15 mouse cellular contexts compared by ENCODE assay signal in genomic region chr11:53306965-53307364, GRCm38 (mm10). TPM values are rescaled to one million over a fixed set of nuclear protein-coding genes. Genes with fewer than 3 reads are reported as not detected.
DNase-seq lines count a peak whose midpoint lies in the region; ATAC-seq and TF ChIP-seq lines count a peak whose summit lies in the region.
"Had no signal": no experiment of that assay in that cellular context is flagged by ENCODE, and none has a peak within 500 bp of the region (broad histone marks: within the 10 kb centered on the region; RNA-seq: fewer than 3 reads in every experiment).

No protein-coding gene starts in this region.

- no peak overlapping the region for H3K4me2 ChIP-seq in stomach, embryonic 14.5 days (replicated peaks; ENCODE audit: low read depth, low read length)
- no peak overlapping the region for H3K4me2 ChIP-seq in stomach, postnatal 0 days (replicated peaks; ENCODE audit: low read depth)
- no peak overlapping the region for H3K4me2 ChIP-seq in stomach, embryonic 16.5 days (ENCODE audit: low read depth, low read length)
- H3K4me2 ChIP-seq: embryonic facial prominence, embryonic 12.5 days; forebrain, embryonic 15.5 days; hindbrain, embryonic 13.5 days; limb, embryonic 12.5 days had no signal

- H3K9me3 ChIP-seq in stomach, embryonic 14.5 days (ENCODE audit: control insufficient read depth, low read depth, low read length), result no peaks in the 10 kb centered on the region
- no peaks in the 10 kb centered on the region for H3K9me3 ChIP-seq in stomach, postnatal 0 days (ENCODE audit: control insufficient read depth, low read length)
- no peaks in the 10 kb centered on the region for H3K9me3 ChIP-seq in stomach, embryonic 16.5 days (replicated peaks; ENCODE audit: control insufficient read depth, low read length)
- H3K9me3 ChIP-seq: embryonic facial prominence, embryonic 12.5 days; forebrain, embryonic 15.5 days; hindbrain, embryonic 13.5 days; limb, embryonic 12.5 days had no signal

- no peak for ATAC-seq in stomach, embryonic 14.5 days (ENCODE audit: insufficient number of reproducible peaks, insufficient read depth, low FRiP score, low read depth)
- no peak for ATAC-seq in stomach, postnatal 0 days (ENCODE audit: low FRiP score, low TSS enrichment)
- no peak for ATAC-seq in stomach, embryonic 16.5 days (ENCODE audit: insufficient read depth, low FRiP score)
- ATAC-seq: forebrain, embryonic 15.5 days had no signal

- no peak overlapping the region for H3K4me3 ChIP-seq in stomach, embryonic 14.5 days (ENCODE audit: low read depth, low read length)
- H3K4me3 ChIP-seq in stomach, postnatal 0 days (ENCODE audit: low read depth, low read length), result no peak overlapping the region
- H3K4me3 ChIP-seq in embryonic fibroblast, embryonic 13.5 days (ENCODE audit: insufficient read depth, low read length), result no peak overlapping the region
- H3K4me3 ChIP-seq in stomach, embryonic 16.5 days (replicated peaks; ENCODE audit: low read length), result no peak overlapping the region
- H3K4me3 ChIP-seq: embryonic facial prominence, embryonic 12.5 days; forebrain, embryonic 15.5 days; hindbrain, embryonic 13.5 days; limb, embryonic 12.5 days had no signal

- peaks cover 7% of the 10 kb centered on the region for H3K4me1 ChIP-seq in stomach, embryonic 14.5 days (ENCODE audit: control insufficient read depth, insufficient read depth, low read length)
- peaks cover 12% of the 10 kb centered on the region for H3K4me1 ChIP-seq in stomach, postnatal 0 days (replicated peaks; ENCODE audit: control insufficient read depth, insufficient read depth)
- peaks cover 13% of the 10 kb centered on the region for H3K4me1 ChIP-seq in embryonic fibroblast, embryonic 13.5 days (ENCODE audit: control insufficient read depth, insufficient read depth, low read length)
- peaks cover 21% of the 10 kb centered on the region for H3K4me1 ChIP-seq in stomach, embryonic 16.5 days (ENCODE audit: control insufficient read depth, insufficient read depth, low read length)
- H3K4me1 ChIP-seq: forebrain, embryonic 15.5 days; hindbrain, embryonic 13.5 days had no signal

- 43% methylated on average over 2 of the region's 2 CpGs for WGBS in stomach, embryonic 14.5 days
- WGBS in stomach, postnatal 0 days, result 45% methylated on average over 2 of the region's 2 CpGs
- WGBS in stomach, embryonic 16.5 days, result 38% methylated on average over 2 of the region's 2 CpGs

- H3K9ac ChIP-seq in stomach, embryonic 14.5 days (replicated peaks; ENCODE audit: low read depth, low read length), result no peak overlapping the region
- no peak overlapping the region for H3K9ac ChIP-seq in stomach, postnatal 0 days (ENCODE audit: low read length)
- no peak overlapping the region for H3K9ac ChIP-seq in stomach, embryonic 16.5 days (ENCODE audit: low read length)
- H3K9ac ChIP-seq: embryonic facial prominence, embryonic 12.5 days; forebrain, embryonic 15.5 days; hindbrain, embryonic 13.5 days; limb, embryonic 12.5 days had no signal

- no peak for TF ChIP-seq CTCF in stomach, postnatal 0 days (IDR thresholded peaks at IDR 0.05; ENCODE audit: low read depth)
- no peak for TF ChIP-seq CTCF in embryonic fibroblast, embryonic 13.5 days (IDR thresholded peaks at IDR 0.05; ENCODE audit: borderline replicate concordance, insufficient read depth, low read length)

- no peaks in the 10 kb centered on the region for H3K27me3 ChIP-seq in stomach, embryonic 14.5 days (ENCODE audit: control insufficient read depth, insufficient read depth, low read length)
- H3K27me3 ChIP-seq in stomach, postnatal 0 days (ENCODE audit: control insufficient read depth, insufficient read depth, low read length), result no peaks in the 10 kb centered on the region
- H3K27me3 ChIP-seq in stomach, embryonic 16.5 days (ENCODE audit: control insufficient read depth, insufficient read depth, low read length), result no peaks in the 10 kb centered on the region
- H3K27me3 ChIP-seq: embryonic facial prominence, embryonic 12.5 days; forebrain, embryonic 15.5 days; hindbrain, embryonic 13.5 days; limb, embryonic 12.5 days had no signal

- peak; percentile 45 for DNase-seq in heart, postnatal 4 days
- no peak for DNase-seq in heart, postnatal 25 days (ENCODE audit: low spot score)
- DNase-seq in stomach, postnatal 0 days (ENCODE audit: low spot score), result no peak
- no peak for DNase-seq in spleen, adult 18-20 months
- DNase-seq in thymus, postnatal 4 days, result no peak
- DNase-seq: cerebellum, adult 8-10 months; gastrocnemius, postnatal 36 days; layer of hippocampus, postnatal 36 days had no signal

- intact Hi-C loops in heart, postnatal 25 days (cut with DNase I), result loop anchor here (5.0 kb wide), 1 partner anchor 45 kb away; the partner anchor contains the start of gene Aff4

- TF ChIP-seq POLR2A in embryonic fibroblast, embryonic 13.5 days (IDR thresholded peaks at IDR 0.05; ENCODE audit: low read depth, low read length), result no peak

- H3K36me3 ChIP-seq in stomach, embryonic 14.5 days (ENCODE audit: control insufficient read depth, insufficient read depth, low read length), result no peaks in the 10 kb centered on the region
- no peaks in the 10 kb centered on the region for H3K36me3 ChIP-seq in stomach, postnatal 0 days (ENCODE audit: control insufficient read depth, insufficient read depth, low read length)
- no peaks in the 10 kb centered on the region for H3K36me3 ChIP-seq in stomach, embryonic 16.5 days (ENCODE audit: control insufficient read depth, insufficient read depth, low read length)
- H3K36me3 ChIP-seq: embryonic facial prominence, embryonic 12.5 days; forebrain, embryonic 15.5 days; hindbrain, embryonic 13.5 days; limb, embryonic 12.5 days had no signal

- peak overlapping the region; percentile 78; the same call in 1 of the 2 replicates for H3K27ac ChIP-seq in stomach, embryonic 14.5 days (ENCODE audit: low read length)
- H3K27ac ChIP-seq in stomach, postnatal 0 days (replicated peaks), result no peak overlapping the region
- peak overlapping the region; percentile 98 for H3K27ac ChIP-seq in embryonic fibroblast, embryonic 13.5 days (ENCODE audit: insufficient read depth, low read length)
- peak overlapping the region; percentile 82 for H3K27ac ChIP-seq in stomach, embryonic 16.5 days (ENCODE audit: low read length)
- H3K27ac ChIP-seq: forebrain, embryonic 15.5 days; hindbrain, embryonic 13.5 days; limb, embryonic 12.5 days had no signal

- TF ChIP-seq EP300 in stomach, postnatal 0 days (optimal IDR thresholded peaks at IDR 0.05), result no peak

RNA-seq across cellular contexts. Expression of gene Hspa4, which starts 6.7 kb away (rescaled TPM):
- total RNA-seq in heart, postnatal 4 days (2021), result 100 to 1,000 TPM; 132 to 136 TPM
- 100 to 1,000 TPM; 124 to 135 TPM for total RNA-seq in heart, postnatal 25 days (2021)
- 81.0 and 84.6 TPM in 2 replicates for polyA plus RNA-seq in stomach, embryonic 14.5 days (2014; fragmentation: Nextera tagmentation; extraction: Ambion mirVana)
- 53.6 and 59.9 TPM in 2 replicates for polyA plus RNA-seq in stomach, postnatal 0 days (2015; fragmentation: Nextera tagmentation; extraction: Ambion mirVana)
- polyA plus RNA-seq in embryonic fibroblast, embryonic 13.5 days (2011; ENCODE audit: insufficient read length, low read depth, missing spikeins), result 229 and 302 TPM in 2 replicates
- 67.9 and 69.2 TPM in 2 replicates for polyA plus RNA-seq in stomach, embryonic 16.5 days (2015; fragmentation: Nextera tagmentation; extraction: Ambion mirVana)

RNA-seq across cellular contexts. Expression of gene Zcchc10, which starts 17.5 kb away (rescaled TPM):
- total RNA-seq in heart, postnatal 4 days (2021), result 10 to 100 TPM in 1 of 2 experiments, 1 to 10 TPM in 1; 9.3 to 12.0 TPM
- 1 to 10 TPM; 6.1 to 7.9 TPM for total RNA-seq in heart, postnatal 25 days (2021)
- 24.0 and 25.9 TPM in 2 replicates for polyA plus RNA-seq in stomach, embryonic 14.5 days (2014; fragmentation: Nextera tagmentation; extraction: Ambion mirVana)
- 11.6 and 12.4 TPM in 2 replicates for polyA plus RNA-seq in stomach, postnatal 0 days (2015; fragmentation: Nextera tagmentation; extraction: Ambion mirVana)
- polyA plus RNA-seq in embryonic fibroblast, embryonic 13.5 days (2011; ENCODE audit: insufficient read length, low read depth, missing spikeins), result 17.8 and 22.8 TPM in 2 replicates
- 18.7 and 19.5 TPM in 2 replicates for polyA plus RNA-seq in stomach, embryonic 16.5 days (2015; fragmentation: Nextera tagmentation; extraction: Ambion mirVana)

RNA-seq across cellular contexts. Expression of gene Aff4, which starts 43.7 kb away (rescaled TPM):
- total RNA-seq in heart, postnatal 4 days (2021), result 100 to 1,000 TPM; 141 to 157 TPM
- total RNA-seq in heart, postnatal 25 days (2021), result 10 to 100 TPM; 84.5 to 91.1 TPM
- polyA plus RNA-seq in stomach, embryonic 14.5 days (2014; fragmentation: Nextera tagmentation; extraction: Ambion mirVana), result 88.9 and 93.6 TPM in 2 replicates
- polyA plus RNA-seq in stomach, postnatal 0 days (2015; fragmentation: Nextera tagmentation; extraction: Ambion mirVana), result 18.5 and 28.5 TPM in 2 replicates
- polyA plus RNA-seq in embryonic fibroblast, embryonic 13.5 days (2011; ENCODE audit: insufficient read length, low read depth, missing spikeins), result 317 and 343 TPM in 2 replicates
- 20.5 and 21.1 TPM in 2 replicates for polyA plus RNA-seq in stomach, embryonic 16.5 days (2015; fragmentation: Nextera tagmentation; extraction: Ambion mirVana)
